Mouse (Mus musculus): ENCODE results near the gene Rbm6.
A peak's percentile ranks its signal among the peaks of the same experiment; 100 is the strongest.

The Rbm6 gene

DNA sequence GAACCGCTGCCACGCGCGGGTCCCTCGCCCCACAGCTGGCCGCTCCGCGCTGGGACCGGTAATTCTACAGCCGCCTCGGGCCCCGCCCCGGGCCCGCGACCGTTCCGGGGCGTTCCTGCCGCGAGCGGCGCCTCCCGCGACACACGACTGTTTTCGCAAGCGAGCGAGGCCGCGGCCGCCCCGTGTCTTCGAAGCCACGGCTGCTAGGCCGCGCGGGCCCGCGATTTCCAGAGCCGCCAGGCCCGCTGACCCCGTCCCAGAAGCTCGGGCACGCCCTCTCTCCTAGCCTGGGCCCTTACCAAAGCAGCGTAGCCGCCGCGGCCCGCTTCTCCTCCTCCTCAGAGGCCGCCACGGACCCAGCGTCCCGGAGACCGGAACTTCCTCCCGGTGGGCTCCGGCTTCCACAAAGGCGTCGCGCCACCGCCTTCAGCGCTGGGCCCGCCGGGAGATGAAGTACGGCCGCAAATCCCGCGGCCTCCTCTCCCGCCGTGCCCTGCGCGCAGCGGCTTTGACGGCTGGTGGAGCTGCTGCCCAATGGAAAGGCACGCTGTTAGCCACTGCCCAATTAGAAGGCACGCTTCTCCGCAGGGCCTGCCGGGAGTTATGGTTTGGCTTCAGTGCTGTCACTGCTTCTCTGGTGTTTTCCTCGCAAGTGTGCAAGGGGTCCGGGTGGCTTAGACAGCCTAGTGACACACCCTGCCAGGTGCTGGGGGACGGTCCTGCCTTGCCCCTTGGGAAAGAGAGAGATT is 513 bp downstream of the Rbm6 start:
- DNase-seq = peak; percentile 95 to 96

DNA sequence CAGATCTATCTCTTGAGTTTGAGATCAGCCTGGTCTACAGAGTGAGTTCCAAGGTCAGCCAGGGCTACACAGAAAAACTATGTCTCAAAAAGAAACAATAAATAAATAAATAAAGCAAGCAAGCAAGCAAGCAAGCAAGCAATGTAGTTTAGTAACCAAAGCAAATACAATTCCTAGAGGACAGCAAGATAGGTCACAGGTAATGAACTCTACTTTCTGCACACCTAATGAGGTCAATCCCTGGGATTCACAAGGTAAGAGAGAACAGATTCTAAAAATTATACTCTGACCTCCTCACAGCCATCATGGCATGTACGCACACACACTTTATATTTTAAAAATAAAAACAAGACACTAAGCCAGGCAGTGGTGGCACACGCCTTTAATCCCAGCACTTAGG is 7.0 kb downstream of the Rbm6 start:
- no peak for DNase-seq

DNA sequence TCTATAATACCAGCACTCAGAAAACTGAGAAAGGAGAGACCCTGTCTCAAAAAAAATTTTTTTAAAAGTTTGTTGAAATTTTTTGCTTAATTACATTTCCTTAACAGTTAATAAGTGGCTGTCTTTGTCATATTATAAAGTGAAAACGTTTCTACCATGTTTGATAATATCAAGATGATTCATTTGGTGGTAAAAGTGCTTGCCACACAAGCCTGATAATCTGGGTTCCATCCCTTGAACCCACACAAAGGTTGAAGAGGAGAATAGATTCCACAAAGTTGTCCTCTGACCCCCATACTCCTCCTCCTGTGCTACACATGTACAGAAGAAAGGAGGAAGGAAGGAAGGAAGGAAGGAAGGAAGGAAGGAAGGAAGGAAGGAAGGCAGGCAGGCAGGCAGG is 8.5 kb downstream of the Rbm6 start:
- no peak for DNase-seq

DNA sequence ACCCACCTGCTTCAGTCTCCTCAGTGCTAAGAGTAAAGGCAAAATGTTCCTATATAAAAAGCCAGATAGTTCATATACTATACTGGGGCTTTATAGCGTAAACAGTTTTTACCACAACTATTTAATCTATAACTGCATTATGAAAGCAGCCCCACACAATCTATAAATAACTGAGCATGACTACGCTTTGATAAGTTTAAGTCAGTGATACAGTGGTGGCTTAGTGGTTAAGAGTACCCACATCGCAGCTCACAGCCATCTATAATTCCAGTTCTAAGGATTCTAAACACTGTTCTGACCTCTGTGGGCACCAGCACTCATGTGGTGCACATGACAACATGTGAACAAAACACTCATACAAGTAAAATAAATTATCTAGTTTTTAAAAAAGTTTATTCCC is 14.7 kb downstream of the Rbm6 start:
- no peak for DNase-seq

DNA sequence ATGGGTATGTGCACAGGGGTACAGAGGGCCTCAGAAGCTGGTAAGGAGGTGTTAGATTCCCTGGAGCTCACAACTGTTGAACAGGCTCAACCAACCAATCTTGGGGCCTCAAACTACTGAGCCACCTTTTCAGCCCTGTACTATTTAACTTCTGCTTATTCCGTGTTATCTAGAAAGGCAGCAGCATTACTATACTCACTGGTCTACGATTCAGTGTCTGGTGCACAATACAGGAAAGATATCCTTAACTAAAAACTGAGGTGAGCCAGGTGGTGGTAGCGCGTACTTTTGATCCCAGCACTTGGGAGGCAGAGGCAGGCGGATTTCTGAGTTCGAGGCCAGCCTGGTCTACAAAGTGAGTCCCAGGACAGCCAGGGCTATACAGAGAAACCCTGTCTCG is 24.1 kb downstream of the Rbm6 start:
- no peak for DNase-seq

DNA sequence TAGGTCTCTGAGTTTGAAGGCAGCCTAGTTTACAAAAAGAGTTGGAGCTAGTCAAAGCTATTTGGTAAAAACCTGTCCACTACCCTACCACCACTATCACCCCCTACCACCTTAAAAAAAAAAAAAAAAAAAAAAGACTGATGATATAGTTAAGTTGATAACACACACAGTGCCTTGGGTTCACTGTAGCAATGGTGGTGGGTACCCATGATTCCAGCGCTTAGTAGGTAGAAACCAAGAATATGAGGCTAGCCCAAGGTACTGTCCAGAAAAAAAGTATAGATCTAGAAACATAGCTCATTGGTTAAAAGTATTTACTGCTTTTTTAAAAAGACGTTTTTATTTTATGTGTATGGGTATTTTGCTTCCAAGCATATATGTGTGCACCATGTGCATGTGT is 30.3 kb downstream of the Rbm6 start:
- no peak for DNase-seq

DNA sequence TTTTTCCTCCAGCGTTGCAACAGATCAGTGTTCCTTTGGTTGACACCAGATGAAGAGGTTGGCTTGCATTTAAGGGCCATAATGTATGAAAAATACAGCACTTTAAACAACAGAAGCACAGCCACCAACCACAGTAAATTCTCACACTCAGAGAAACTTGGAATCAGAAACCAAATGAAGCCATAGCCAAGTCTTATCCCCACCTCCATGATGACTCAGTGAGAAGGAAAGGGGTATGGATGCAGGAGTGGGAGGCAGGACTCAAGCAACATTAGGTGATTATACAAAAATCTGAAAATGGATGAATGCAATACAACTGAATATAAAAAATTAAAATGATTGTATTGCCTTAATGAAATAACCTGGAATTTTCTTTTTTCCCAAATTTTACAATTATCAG is 34.2 kb downstream of the Rbm6 start:
- DNase-seq = no peak

DNA sequence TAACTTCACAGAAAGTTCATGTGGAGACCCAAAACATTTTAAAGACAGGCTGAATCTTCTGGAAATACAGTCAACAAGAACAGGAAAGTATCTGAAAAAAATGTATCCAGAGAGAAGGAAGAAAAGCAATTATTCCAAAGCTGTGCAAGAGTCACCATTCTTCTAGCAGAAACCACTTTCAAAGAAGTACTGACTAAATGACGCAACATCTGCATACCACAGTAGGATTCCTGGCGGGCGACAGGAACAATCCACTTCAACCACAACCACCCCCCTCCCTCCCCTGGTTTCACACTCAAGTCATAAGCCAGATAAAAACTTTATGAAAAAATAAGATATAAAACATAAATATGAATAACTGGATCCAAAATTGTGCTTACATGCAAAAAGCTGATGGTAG is 39.2 kb downstream of the Rbm6 start:
- peak; percentile 67 to 73 for DNase-seq

DNA sequence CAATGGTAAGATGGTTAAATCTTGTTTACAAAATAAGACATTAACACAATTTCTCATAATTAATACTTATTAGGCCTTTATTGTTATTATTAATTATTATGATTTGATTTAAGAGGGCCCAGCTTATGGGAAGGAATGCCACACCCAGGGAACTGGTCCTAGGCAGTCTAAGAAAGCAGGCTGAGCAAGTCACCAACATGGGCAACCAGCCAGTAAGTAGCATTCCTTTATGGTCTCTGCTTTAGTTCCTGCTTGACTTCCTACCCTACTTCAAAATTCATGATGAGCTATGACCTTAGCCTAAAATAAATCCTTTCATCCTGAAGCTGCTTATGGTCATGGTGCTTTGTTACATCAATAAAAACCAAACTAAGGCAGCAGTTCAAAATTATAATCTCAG is 41.3 kb downstream of the Rbm6 start:
- DNase-seq = peak in 1 of 2 experiments; percentile 34

DNA sequence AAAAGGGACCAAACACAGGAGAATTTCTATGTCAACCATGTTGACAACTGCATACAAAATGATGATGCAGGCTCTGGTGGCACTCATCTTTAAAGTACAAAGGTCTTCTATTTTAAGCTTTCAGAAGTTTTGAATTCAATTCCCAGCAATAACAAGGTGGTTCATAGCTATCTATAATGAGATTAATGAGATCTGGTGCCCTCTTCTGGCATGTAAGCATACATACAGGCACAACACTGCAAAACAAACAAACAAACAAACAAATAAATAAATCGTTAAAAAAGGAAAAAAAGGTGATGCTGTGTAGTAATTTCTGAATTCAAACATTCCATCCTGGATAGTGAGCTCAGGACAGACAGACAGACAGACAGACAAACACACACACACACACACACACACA is 60.9 kb downstream of the Rbm6 start:
- DNase-seq = no peak

DNA sequence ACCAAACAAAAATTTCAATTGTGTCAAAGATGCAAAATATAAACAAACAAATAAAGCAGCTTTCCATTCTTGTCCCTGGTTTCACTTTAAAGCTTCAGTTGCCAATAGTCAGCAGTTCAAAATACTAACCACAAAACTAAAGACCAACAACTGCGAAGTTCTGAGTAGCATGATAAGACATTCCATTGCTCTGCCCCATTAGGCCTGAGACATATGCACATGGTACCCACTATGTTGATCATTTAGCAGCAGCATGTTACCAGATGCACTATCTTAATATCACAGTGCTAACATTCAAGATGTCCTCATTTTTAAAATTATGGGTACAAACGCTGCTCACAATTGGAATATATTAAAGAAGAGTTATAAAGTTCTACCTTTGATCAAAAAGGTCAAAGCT is 62.1 kb downstream of the Rbm6 start:
- DNase-seq = no peak

DNA sequence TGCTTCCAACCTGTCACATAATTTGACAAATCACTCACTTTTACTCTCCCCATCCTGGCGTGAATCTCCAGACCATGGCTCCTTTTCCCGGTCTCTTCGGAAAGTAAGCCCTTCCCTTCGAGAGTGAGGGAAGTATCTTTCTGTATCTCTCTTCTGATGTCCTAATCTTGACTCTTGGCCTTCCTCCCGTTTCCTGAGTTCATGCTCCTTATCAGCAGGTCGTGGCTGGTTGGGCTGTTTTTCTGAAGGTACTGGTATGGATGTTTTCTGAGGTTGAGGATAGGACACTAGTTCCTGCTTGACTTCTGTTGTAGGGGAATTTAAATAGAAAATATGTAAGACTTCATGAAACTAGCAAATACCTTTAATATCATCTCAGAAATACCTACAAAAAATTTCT is 81.3 kb downstream of the Rbm6 start:
- no peak for DNase-seq

DNA sequence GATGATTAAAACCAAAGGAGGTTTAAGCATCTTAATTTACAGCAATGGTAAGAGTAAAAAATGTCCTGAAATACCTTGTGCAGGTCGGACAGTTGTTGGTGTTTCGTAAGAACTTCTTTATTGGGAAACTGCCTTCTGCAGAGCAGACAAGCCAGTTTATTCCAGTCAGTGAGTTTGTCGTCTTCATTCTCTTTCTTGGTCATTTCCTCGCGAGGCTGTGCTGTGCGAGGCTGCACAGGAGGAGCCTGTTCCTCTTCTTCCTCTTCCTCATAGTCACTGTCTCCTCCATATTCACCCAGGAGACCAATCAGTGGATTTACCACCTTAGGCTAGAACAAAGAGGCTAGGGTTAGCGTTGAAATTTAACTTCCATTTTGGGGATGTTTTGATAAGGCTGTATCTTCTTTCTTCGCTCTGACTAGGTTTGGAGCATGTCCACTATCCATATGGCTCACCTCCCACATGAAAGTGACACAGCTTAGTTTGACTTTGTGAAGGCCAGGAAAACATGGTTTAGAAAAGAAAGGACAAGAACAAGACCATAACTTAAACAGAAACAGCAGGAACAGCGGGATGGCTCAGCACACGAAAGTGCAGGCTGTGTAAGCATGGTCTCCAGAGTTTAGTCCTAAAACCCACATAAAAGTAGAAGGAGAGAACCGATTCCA is 90.4 kb downstream of the Rbm6 start:
- no peak for DNase-seq

DNA sequence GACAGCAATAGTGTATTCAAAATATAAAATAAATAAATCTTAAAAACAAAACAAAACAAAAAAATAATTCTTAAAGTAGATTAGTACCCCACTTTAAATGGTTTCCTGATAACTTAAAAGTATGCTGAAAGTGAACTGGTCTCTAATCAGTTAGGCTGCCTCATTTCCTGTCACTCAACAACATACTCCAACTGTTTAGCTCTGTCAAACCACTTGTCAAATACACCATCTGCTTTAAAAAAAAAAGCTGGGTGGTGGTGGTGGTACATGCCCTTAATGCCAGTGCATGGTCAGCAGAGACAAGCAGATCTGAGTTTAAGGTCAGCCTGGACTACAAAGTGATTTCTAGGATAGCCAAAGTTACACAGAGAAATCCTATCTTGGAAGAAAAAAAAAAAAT is 96.2 kb downstream of the Rbm6 start:
- DNase-seq = no peak

DNA sequence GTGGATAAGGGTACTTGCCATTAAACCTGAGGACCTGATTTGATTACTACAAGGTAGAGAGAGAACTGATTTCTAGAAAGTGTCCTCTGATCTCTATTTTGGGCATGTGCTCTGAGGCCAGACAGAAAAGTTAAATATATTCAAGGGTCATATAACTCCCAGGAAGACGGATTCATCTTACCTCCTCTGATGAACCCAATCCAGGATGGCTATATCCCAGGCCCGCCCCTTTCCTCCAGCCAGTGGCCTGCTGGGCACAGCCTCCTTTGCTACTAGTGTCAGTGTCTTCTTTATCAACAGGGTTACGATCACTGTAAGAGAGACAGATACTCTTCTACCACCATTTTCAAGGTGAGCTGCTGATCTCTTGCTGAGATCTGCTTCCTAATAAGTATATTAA is 98.6 kb downstream of the Rbm6 start:
- no peak for DNase-seq

DNA sequence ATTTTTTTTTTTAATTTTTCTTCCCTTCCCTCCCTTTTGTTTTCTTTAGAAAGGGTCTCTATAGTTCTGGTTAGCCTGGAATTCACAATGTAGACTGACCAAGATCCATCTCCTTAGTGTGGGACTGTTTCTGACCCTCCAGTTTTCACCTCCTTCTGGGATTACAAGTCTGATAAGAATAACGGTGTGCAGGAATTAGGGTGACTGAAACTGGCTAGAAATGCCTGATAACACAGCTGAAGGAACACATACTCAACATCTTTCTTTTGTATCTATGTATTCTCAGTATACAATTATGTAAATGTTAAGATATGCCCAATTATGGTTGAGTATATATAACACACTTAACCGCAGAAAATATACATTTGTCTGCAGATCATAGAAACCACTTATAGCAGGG is 101.3 kb downstream of the Rbm6 start:
- no peak for DNase-seq

DNA sequence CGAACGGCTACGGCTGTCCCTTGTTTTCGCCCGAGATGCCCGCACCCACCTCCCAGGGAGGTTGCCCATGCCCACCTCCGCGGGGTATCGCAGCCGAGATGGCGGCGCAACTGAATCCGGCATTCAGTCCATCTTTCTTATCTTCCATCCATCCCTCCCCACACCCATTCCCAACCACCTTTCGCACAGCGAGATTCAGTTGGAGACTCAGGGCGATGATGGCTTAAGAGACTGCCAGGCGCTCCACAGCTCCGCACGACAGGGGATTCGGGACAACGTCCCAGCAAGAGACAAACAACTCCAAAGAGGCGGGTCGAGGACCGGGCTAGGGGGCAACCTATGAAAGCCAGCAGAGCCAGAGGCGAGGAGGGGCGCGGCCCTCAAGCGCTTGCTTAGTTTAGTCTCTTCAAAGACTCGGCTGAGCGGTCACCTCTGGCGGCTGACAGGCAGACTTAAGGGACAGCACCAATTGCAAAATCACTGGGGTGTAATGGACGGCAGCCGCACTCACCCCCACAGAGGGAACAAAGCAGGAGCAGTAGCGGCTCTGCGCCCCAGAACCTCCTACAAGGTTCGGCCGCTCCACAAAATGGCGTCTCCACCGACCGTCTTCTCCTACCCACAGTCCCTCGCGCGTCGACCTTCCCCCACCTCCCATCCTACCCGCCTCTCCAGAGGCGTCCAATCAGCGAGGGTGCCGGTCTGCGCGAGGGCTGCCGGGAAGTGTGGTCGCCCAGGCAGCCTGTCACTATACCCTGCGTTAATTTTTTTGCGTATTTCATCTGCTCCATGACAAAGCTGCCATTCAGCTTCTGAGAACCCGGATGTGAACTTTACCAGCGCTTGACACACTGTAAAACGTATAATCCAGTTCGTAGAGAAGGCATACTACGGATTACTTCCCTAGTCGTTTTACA is 102.4 kb downstream of the Rbm6 start, which contains the start of gene Rbm5:
Gene Rbm5, minus strand, starts transcription at position 623 of the 917 bp plus-strand sequence.
- DNase-seq = peak; percentile 94 to 96

DNA sequence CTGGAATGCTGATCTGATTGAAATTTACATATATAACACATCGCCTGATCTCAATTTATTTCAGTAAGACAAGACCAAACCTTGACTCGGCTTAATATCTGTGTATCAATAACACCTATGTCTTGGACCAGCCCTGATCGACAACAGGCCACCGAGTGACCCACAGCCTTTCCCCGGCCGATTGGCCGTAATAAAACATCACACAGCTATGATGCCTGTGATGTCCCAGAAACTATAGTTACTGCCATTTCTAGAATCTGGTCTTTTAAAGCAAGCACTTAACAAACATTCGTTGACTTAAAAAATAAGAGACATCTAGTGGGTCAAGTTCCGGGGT is 103.0 kb downstream of the Rbm6 start:
- DNase-seq = no peak

DNA sequence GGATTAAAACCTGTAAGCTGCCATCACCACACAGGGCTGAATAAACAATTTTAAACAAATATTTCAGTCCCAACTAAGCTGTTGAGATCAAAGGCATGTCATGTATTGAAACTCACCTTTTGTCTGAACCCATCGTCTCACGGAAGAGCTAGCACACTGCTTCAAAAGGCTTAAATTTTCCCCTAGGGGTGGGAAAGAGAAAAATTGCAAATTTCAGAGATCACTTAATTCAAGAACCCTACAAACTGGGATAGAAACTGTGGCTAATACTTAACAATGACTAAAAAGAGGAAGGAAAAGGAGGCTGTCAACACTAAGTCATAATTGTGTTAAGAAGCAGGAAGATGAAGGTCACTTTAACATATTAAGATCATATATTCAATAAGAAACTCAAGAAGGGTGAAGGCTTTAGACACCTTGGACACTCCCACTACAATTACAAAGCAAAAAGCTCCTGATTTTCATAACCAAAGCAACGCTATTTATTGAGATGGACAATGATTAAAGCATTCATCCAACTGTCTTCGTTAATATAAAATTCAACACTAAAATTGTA is 103.5 kb downstream of the Rbm6 start:
- DNase-seq = no peak

DNA sequence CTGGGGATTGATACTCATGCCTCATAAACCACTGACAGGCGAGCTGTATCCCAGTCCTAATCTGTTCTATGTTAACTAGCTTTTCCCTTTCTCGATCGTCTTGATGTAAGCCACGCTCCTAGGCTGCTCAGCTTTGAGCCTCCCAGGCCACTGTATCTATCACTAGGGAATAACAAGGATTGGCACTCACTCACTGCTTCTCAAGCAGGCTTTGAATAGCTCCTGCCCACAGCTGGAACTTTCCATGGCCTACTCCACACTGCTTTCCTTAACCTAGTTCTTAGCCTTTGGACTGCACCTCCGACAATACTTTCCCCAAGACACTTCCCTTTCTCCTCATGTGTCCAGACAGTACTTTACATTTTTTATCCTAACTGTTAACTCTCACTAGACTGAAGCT is 104.2 kb downstream of the Rbm6 start:
- DNase-seq = peak in 1 of 2 experiments; percentile 5

DNA sequence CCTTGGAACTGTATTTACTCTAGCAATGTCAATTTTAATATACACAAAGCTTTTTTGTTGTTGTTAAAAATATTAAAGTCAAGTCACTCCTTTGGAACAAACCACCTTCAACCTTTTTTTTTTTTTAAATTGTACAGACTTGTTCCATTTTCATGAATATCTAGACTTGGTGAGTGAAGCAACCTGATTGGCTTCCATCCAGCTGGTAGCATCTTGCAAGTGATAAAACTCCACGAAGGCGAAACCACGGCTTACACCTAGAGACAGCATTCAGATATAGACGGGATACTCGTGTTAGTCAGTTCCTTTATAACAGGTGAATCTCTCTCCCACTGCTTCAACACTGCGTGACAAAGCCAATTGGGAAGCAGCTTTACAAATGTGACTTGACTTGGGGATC is 113.4 kb downstream of the Rbm6 start:
- DNase-seq = no peak

DNA sequence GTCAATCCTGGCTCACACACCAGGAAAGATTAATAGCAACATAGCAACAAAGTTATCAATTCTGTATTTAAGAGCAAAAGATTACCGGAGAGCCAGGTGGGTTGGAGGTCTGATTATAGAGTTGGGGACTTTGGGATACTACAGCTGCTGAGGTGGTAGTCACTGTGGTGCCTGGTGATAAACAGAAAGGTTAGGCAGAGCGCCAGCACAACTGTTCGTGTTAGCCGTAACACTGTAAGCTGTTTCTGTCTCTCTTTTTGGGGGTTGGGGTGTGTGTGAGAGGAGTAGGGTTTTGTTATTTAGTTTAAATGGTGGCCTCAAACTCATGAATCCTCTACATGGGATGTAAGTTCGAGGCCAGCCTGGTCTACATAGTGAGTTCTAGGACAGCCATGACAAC is 122.7 kb downstream of the Rbm6 start:
- DNase-seq = no peak

DNA sequence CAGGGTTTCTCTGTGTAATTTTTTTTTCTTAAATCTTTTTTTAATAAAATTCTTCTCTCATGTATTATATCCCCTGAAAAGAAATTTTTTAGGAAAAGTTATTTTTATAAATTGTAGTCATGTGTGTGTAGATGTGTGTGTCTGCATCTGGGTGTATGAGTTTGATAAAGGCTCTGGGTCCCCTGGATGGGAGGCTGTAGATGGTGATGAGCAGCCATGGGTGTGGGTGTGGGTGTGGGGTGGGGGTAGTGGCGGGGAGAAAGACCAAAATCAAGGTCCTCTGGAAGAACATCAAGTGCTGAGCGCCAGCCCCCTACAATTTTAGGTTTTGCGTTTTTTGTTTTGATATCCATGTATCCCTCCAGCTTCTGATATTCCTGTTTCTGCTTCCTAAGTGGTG is 125.0 kb downstream of the Rbm6 start:
- no peak for DNase-seq

All from lung, adult 18-20 months (tissue).